Mouse (Mus musculus) mammary gland, adult 2 months (tissue): ENCODE measurements around the gene Tchh. TPM values are rescaled to one million over a fixed set of nuclear protein-coding genes. Genes with fewer than 3 reads are reported as not detected.

ENCODE experiments used
- polyA plus RNA-seq: library from polyadenylated mRNA; depleted of rRNA; stranded (reverse); fragments of >200 nt; gene quantifications from 2 replicates; pipeline ENCODE4 v1.2.3, GENCODE M21; 2012; ENCODE audit warnings: low replicate concordance; rRNA removed

The Tchh gene
- polyA plus RNA-seq: 0.02 TPM in 1 of 2 replicates, not detected in the other

GRCm38 (mm10) chr3:93442030-93442429 is at the start of gene Tchh:
Gene Tchh, plus strand, starts transcription at chr3:93442330.

GRCm38 (mm10) chr3:93393366-93393765 is 48.8 kb upstream of the Tchh start, which contains the start of gene Rptn:
Gene Rptn, plus strand, starts transcription at chr3:93393699.

GRCm38 (mm10) chr3:93468561-93468960 is 26.4 kb downstream of the Tchh start, which contains the start of gene Tchhl1:
Gene Tchhl1, plus strand, starts transcription at chr3:93468754.

Other genes starting within 250 kb of the Tchh start
- 0.11 and 1.8 TPM in 2 replicates for gene Flg2, start 245.1 kb upstream of the Tchh start, polyA plus RNA-seq
- 0.24 and 1.1 TPM in 2 replicates for gene Flg, start 168.8 kb upstream of the Tchh start, polyA plus RNA-seq
- 0.33 TPM in 1 of 2 replicates, not detected in the other for gene Hrnr, start 122.6 kb upstream of the Tchh start, polyA plus RNA-seq
- 0.17 TPM in 1 of 2 replicates, not detected in the other for gene Rptn, start 48.6 kb upstream of the Tchh start, polyA plus RNA-seq
- not detected in 2 replicates for gene Tchhl1, start 26.4 kb downstream of the Tchh start, polyA plus RNA-seq
- gene S100a11, start 78.2 kb downstream of the Tchh start, polyA plus RNA-seq: 208 and 437 TPM in 2 replicates
- gene S100a10, start 112.8 kb downstream of the Tchh start, polyA plus RNA-seq: 77.1 and 139 TPM in 2 replicates
- not detected in 2 replicates for gene Tdpoz2, start 210.4 kb downstream of the Tchh start, polyA plus RNA-seq
- not detected in 2 replicates for gene Tdpoz1, start 234.0 kb downstream of the Tchh start, polyA plus RNA-seq